Mouse (Mus musculus): ENCODE results near the gene Cntn1. TPM values are rescaled to one million over a fixed set of nuclear protein-coding genes. Genes with fewer than 3 reads are reported as not detected.

The Cntn1 gene
- polyA plus RNA-seq, 1 experiment: 1.4 TPM

- no peak for TF ChIP-seq POLR2A (IDR thresholded peaks at IDR 0.05; ENCODE audit: control insufficient read depth, low read depth, low read length)
- TF ChIP-seq CTCF (IDR thresholded peaks at IDR 0.05; ENCODE audit: control insufficient read depth, insufficient read depth, insufficient replicate concordance, low read depth, low read length): no peak
- H3K36me3 ChIP-seq (ENCODE audit: control insufficient read depth, insufficient read depth, low read length): no peaks in the 10 kb centered on the region
- no peak overlapping the region for H3K4me3 ChIP-seq (ENCODE audit: control insufficient read depth, low read depth, low read length)
- no peaks in the 10 kb centered on the region for H3K27me3 ChIP-seq (ENCODE audit: control insufficient read depth, insufficient read depth, low read length)
- H3K27ac ChIP-seq (ENCODE audit: control insufficient read depth, insufficient read depth, low read depth, low read length): no peak overlapping the region
- no peaks in the 10 kb centered on the region for H3K4me1 ChIP-seq (ENCODE audit: control insufficient read depth, insufficient read depth, low read length)
Measured at GRCm38 (mm10) chr15:92206695-92207094, 155.7 kb downstream of the Cntn1 start.

GRCm38 (mm10) chr15:92209778-92210177 lies 158.8 kb downstream of the Cntn1 start:
- Histone ChIP-seq H3K4me3 (ENCODE audit: control insufficient read depth, low read depth, low read length) (no peak overlapping the region), H3K27ac (ENCODE audit: control insufficient read depth, insufficient read depth, low read depth, low read length) (no peak overlapping the region), H3K36me3 (ENCODE audit: control insufficient read depth, insufficient read depth, low read length) (no peaks in the 10 kb centered on the region), H3K27me3 (ENCODE audit: control insufficient read depth, insufficient read depth, low read length) (no peaks in the 10 kb centered on the region), H3K4me1 (ENCODE audit: control insufficient read depth, insufficient read depth, low read length) (no peaks in the 10 kb centered on the region)
- TF ChIP-seq POLR2A (IDR thresholded peaks at IDR 0.05; ENCODE audit: control insufficient read depth, low read depth, low read length) (no peak), CTCF (IDR thresholded peaks at IDR 0.05; ENCODE audit: control insufficient read depth, insufficient read depth, insufficient replicate concordance, low read depth, low read length) (no peak)

GRCm38 (mm10) chr15:92210486-92211235 lies 159.7 kb downstream of the Cntn1 start:
- H3K4me3 ChIP-seq (ENCODE audit: control insufficient read depth, low read depth, low read length): no peak overlapping the region
- no peaks in the 10 kb centered on the region for H3K4me1 ChIP-seq (ENCODE audit: control insufficient read depth, insufficient read depth, low read length)
- H3K27me3 ChIP-seq (ENCODE audit: control insufficient read depth, insufficient read depth, low read length): no peaks in the 10 kb centered on the region
- H3K27ac ChIP-seq (ENCODE audit: control insufficient read depth, insufficient read depth, low read depth, low read length): no peak overlapping the region
- no peaks in the 10 kb centered on the region for H3K36me3 ChIP-seq (ENCODE audit: control insufficient read depth, insufficient read depth, low read length)
- TF ChIP-seq CTCF (IDR thresholded peaks at IDR 0.05; ENCODE audit: control insufficient read depth, insufficient read depth, insufficient replicate concordance, low read depth, low read length): no peak
- TF ChIP-seq POLR2A (IDR thresholded peaks at IDR 0.05; ENCODE audit: control insufficient read depth, low read depth, low read length): no peak

DNA sequence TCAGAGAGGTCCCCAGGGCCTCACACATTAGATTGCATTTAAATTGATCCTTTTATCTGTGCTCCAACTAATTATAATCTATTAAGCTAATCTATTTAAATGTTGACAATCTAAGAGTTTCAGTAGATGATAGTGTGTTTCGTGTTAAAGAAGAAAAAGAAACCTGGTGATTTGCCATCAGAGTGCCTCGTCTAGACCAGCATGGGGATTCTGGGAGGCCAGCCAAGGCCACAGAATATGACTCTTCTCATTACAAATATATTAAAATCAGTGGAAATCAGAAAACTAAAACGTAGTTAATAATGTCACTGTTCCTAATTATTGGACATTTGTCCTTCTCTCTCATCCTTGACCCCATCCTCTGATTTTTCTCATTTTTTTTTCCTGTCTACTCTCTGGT lies 164.9 kb downstream of the Cntn1 start:
- H3K4me1 ChIP-seq (ENCODE audit: control insufficient read depth, insufficient read depth, low read length): no peaks in the 10 kb centered on the region
- no peaks in the 10 kb centered on the region for H3K36me3 ChIP-seq (ENCODE audit: control insufficient read depth, insufficient read depth, low read length)

GRCm38 (mm10) chr15:92221446-92221845 lies 170.5 kb downstream of the Cntn1 start:
- H3K27me3 ChIP-seq (ENCODE audit: control insufficient read depth, insufficient read depth, low read length): no peaks in the 10 kb centered on the region
- no peak overlapping the region for H3K4me3 ChIP-seq (ENCODE audit: control insufficient read depth, low read depth, low read length)
- no peaks in the 10 kb centered on the region for H3K4me1 ChIP-seq (ENCODE audit: control insufficient read depth, insufficient read depth, low read length)
- no peak overlapping the region for H3K27ac ChIP-seq (ENCODE audit: control insufficient read depth, insufficient read depth, low read depth, low read length)
- TF ChIP-seq POLR2A (IDR thresholded peaks at IDR 0.05; ENCODE audit: control insufficient read depth, low read depth, low read length): no peak
- no peak for TF ChIP-seq CTCF (IDR thresholded peaks at IDR 0.05; ENCODE audit: control insufficient read depth, insufficient read depth, insufficient replicate concordance, low read depth, low read length)
- no peaks in the 10 kb centered on the region for H3K36me3 ChIP-seq (ENCODE audit: control insufficient read depth, insufficient read depth, low read length)

More for the DNA sequence above, 164.9 kb downstream of the Cntn1 start:
- no peaks in the 10 kb centered on the region for H3K27me3 ChIP-seq (ENCODE audit: control insufficient read depth, insufficient read depth, low read length)
- H3K4me3 ChIP-seq (ENCODE audit: control insufficient read depth, low read depth, low read length): no peak overlapping the region
- H3K27ac ChIP-seq (ENCODE audit: control insufficient read depth, insufficient read depth, low read depth, low read length): no peak overlapping the region
- TF ChIP-seq POLR2A (IDR thresholded peaks at IDR 0.05; ENCODE audit: control insufficient read depth, low read depth, low read length) (no peak), CTCF (IDR thresholded peaks at IDR 0.05; ENCODE audit: control insufficient read depth, insufficient read depth, insufficient replicate concordance, low read depth, low read length) (no peak)

GRCm38 (mm10) chr15:92231386-92231785 lies 180.4 kb downstream of the Cntn1 start:
- no peak overlapping the region for H3K4me3 ChIP-seq (ENCODE audit: control insufficient read depth, low read depth, low read length)
- no peaks in the 10 kb centered on the region for H3K4me1 ChIP-seq (ENCODE audit: control insufficient read depth, insufficient read depth, low read length)
- H3K27me3 ChIP-seq (ENCODE audit: control insufficient read depth, insufficient read depth, low read length): no peaks in the 10 kb centered on the region
- TF ChIP-seq POLR2A (IDR thresholded peaks at IDR 0.05; ENCODE audit: control insufficient read depth, low read depth, low read length) (no peak), CTCF (IDR thresholded peaks at IDR 0.05; ENCODE audit: control insufficient read depth, insufficient read depth, insufficient replicate concordance, low read depth, low read length) (no peak)
- H3K36me3 ChIP-seq (ENCODE audit: control insufficient read depth, insufficient read depth, low read length): no peaks in the 10 kb centered on the region
- no peak overlapping the region for H3K27ac ChIP-seq (ENCODE audit: control insufficient read depth, insufficient read depth, low read depth, low read length)

- no peaks in the 10 kb centered on the region for H3K4me1 ChIP-seq (ENCODE audit: control insufficient read depth, insufficient read depth, low read length)
- no peak overlapping the region for H3K27ac ChIP-seq (ENCODE audit: control insufficient read depth, insufficient read depth, low read depth, low read length)
- TF ChIP-seq CTCF (IDR thresholded peaks at IDR 0.05; ENCODE audit: control insufficient read depth, insufficient read depth, insufficient replicate concordance, low read depth, low read length) (no peak), POLR2A (IDR thresholded peaks at IDR 0.05; ENCODE audit: control insufficient read depth, low read depth, low read length) (no peak)
- H3K27me3 ChIP-seq (ENCODE audit: control insufficient read depth, insufficient read depth, low read length): no peaks in the 10 kb centered on the region
- no peaks in the 10 kb centered on the region for H3K36me3 ChIP-seq (ENCODE audit: control insufficient read depth, insufficient read depth, low read length)
- H3K4me3 ChIP-seq (ENCODE audit: control insufficient read depth, low read depth, low read length): no peak overlapping the region
Measured at GRCm38 (mm10) chr15:92235836-92236235, 184.9 kb downstream of the Cntn1 start.
